Mouse (Mus musculus) ES-Bruce4 (cell line): ENCODE measurements at regions not wholly inside any gene's neighbourhood (a gene's known extent, or its start where the extent isn't known, plus 50 kb on each side); places are given as distances from the start of the nearest gene placed in this dataset.

Experiments used
- CTCF ChIP-seq: IDR thresholded peaks from one replicate; pipeline ENCODE4 v1.8.1; 2011; ENCODE audit warnings: low read depth, low read length
- EP300 ChIP-seq: IDR thresholded peaks from 2 replicates; pipeline ENCODE4 v1.6.1; 2011; ENCODE audit warnings: low read depth, low read length; ENCODE audit not compliant: insufficient read depth
- POLR2A ChIP-seq: IDR thresholded peaks from one replicate; pipeline ENCODE4 v1.8.1; 2011; ENCODE audit warnings: low read length; ENCODE audit not compliant: insufficient read depth

DNA sequence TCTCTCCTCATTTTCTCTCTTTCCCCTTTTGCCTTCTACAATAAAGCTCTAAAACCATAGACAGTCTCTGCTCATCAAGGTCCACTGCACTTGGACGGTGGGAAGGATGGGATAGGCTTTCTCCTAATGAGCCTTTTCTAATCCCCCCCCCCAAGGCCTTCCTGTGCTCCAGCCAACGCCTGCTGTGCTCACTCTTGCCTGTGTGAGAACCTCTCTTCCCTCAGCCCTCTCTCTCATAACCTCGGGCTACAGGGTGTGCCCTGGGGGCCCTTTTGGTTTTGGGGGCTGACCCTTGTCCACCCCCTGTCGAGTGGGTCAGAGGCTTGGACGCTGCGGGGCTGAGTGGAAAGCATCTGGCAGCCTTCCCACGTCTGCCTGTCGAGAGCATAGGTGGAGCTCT, 151.6 kb downstream of the Cox7c start:
- no peak for TF ChIP-seq EP300
- TF ChIP-seq CTCF, result no peak
- no peak for TF ChIP-seq POLR2A
